Mouse (Mus musculus) cerebellum, postnatal 10 days (tissue): Measurements from ENCODE around the gene Atf1.
A peak's percentile ranks its signal among the peaks of the same experiment; 100 is the strongest.
"Not testable (repeated sequence)": the region's sequence is repeated elsewhere in the genome, so short reads cannot be mapped to it uniquely, and the experiment has no call there.

Experiments
- DNase-seq, 2 experiments: peaks; one replicate each; pipeline ENCODE4 v3.0.0; 2021; ENCODE audit warnings: mixed read lengths in 2 of 2

The Atf1 gene

GRCm38 (mm10) chr15:100263246-100263905, 35.8 kb downstream of the Atf1 start:
- peak; percentile 44 to 52 for DNase-seq

DNA sequence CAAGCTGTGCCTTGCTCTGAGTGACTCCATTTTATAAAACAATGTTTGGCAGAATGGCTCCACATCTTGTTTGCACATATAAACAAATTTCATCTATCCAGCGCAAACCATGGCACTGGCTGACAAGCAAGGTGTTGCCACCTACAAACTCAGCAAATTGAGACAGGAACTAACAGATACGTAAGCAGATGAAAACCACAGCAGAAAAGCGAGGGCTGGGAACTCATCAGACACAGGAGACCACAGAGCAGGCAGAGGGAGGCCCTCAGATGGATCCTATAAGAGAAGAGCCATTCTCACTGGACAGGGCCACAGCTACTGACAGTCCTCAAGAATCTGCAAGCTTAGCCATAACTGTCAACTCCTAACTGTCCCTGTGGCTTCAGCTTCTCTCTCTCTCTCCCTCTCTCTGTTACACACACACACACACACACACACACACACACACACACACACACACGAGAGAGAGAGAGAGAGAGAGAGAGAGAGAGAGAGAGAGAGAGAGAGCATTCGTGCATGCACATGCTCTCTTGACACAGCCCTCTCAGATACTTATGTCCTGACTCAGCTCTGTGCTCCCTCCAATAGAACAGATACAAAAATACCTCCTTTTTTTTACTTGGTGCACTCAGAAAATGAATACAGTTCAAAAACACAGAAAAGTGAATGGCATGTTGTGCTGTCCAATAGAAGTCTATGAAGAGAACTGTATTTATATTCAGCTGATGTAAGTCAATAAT, 38.1 kb downstream of the Atf1 start:
- DNase-seq = no peak

GRCm38 (mm10) chr15:100268916-100269315, 41.3 kb downstream of the Atf1 start:
- DNase-seq = no peak

- DNase-seq = no peak
These were observed 42.2 kb downstream of the Atf1 start for GRCm38 (mm10) chr15:100269776-100270175.

DNA sequence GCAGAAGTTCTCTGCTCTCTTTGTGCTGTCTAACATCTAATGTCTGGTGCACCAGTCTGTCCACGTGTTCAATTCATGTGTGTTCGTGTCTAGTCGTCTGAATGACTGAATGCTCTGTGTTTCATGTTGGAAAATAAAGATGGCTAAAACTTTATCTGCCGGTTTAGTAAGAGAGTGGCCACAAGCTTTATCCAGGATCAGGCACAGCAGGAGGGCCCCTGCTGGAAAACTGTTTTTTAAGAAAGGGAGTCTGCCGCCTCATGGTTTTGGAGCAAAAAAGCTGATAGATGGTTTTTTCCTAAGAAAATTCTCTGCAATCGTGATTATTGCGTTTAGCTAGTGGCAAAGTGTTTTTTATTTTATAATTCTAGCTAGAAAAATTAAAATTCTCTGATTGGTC, 43.0 kb downstream of the Atf1 start:
- DNase-seq = not testable (repeated sequence)

- no peak for DNase-seq
These were observed 43.8 kb downstream of the Atf1 start for GRCm38 (mm10) chr15:100271411-100271810.

GRCm38 (mm10) chr15:100273791-100274308, 46.2 kb downstream of the Atf1 start:
- not testable (repeated sequence) for DNase-seq

- no peak for DNase-seq
These were observed 47.4 kb downstream of the Atf1 start for GRCm38 (mm10) chr15:100274790-100275559.

DNA sequence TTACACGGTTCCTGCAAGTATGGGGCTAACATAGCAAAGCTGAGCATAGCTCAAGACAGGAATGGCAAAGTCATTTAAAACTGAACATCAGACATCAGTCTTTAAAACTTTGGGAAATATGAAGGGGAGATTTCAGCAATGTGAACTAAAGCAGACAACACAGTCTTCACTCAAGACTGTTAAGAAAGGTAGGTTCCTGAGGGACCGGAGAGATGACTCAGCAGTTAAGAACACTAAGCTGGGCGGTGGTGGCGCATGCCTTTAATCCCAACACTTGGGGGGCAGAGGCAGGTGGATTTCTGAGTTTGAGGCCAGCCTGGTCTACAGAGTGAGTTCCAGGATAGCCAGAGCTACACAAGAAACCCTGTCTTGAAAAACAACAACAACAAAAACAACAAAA, 48.8 kb downstream of the Atf1 start:
- DNase-seq = no peak

GRCm38 (mm10) chr15:100277586-100277985, 50.0 kb downstream of the Atf1 start:
- DNase-seq = no peak

GRCm38 (mm10) chr15:100280626-100281025, 53.0 kb downstream of the Atf1 start, which contains the start of gene Tmprss12:
Gene Tmprss12, plus strand, starts transcription at chr15:100280837.
- no peak for DNase-seq

DNA sequence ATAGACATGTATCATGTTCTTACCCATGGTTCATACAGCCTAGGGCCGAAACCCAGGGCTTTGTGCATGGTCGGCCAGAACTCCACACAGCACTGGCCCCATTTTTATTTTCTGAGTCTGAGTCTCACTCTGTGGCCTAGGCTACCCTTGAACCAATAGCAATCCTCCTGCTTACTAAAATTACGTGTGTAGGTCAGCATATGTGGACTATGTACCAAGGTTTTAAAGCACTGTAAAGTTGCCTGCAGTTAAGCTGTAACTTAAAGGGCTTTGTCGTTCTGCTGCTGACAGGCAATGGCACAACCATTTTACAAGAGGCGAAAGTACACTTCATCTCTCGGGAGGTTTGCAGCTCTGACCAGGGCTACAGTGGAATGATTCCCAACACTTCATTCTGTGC, 61.4 kb downstream of the Atf1 start:
- DNase-seq = no peak

DNA sequence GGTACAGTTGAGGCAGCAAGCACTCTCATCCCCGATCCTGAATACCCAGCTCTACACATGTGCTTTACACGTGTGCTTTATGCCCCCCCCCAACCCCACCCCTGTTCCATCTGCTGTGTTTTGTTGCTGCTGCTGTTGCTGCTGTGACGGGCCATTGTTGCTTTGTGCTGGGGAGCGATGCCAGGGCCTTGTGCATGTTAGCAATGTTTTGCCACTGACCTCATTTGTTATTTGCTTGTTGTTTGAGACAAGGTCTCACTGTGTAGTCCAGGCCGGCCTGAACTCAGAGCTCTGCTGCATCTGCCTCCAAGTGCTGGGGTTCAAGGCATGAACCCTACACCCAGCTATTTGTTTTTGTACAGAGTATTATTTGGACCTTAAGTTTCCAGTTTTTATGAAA, 63.2 kb downstream of the Atf1 start:
- no peak for DNase-seq

- DNase-seq = no peak
These were observed 64.7 kb downstream of the Atf1 start for GRCm38 (mm10) chr15:100292326-100292725.

GRCm38 (mm10) chr15:100297856-100298255, 70.2 kb downstream of the Atf1 start:
- DNase-seq = no peak

DNA sequence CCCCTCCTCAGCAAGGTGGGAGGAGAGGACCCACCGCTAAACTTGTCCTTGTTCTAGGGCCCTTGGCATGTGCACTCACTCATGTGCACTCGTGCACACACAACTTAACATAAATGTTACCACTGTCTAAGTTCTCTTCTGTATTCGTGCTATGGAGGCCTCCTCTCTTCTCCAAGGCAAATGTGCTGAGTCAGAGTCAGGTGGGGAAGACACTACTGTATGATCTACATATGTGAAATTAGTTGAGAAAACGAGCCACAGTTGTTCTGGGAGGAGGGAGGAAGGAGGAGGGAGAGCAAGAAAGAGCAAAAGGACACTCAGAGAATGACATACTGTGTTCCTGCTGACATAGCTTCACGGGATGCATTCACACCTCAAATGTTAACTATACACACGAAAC, 72.9 kb downstream of the Atf1 start:
- DNase-seq = no peak

- no peak for DNase-seq
These were observed 73.9 kb downstream of the Atf1 start for GRCm38 (mm10) chr15:100301556-100301955.

- no peak for DNase-seq
These were observed 75.9 kb downstream of the Atf1 start for GRCm38 (mm10) chr15:100303428-100304018.

DNA sequence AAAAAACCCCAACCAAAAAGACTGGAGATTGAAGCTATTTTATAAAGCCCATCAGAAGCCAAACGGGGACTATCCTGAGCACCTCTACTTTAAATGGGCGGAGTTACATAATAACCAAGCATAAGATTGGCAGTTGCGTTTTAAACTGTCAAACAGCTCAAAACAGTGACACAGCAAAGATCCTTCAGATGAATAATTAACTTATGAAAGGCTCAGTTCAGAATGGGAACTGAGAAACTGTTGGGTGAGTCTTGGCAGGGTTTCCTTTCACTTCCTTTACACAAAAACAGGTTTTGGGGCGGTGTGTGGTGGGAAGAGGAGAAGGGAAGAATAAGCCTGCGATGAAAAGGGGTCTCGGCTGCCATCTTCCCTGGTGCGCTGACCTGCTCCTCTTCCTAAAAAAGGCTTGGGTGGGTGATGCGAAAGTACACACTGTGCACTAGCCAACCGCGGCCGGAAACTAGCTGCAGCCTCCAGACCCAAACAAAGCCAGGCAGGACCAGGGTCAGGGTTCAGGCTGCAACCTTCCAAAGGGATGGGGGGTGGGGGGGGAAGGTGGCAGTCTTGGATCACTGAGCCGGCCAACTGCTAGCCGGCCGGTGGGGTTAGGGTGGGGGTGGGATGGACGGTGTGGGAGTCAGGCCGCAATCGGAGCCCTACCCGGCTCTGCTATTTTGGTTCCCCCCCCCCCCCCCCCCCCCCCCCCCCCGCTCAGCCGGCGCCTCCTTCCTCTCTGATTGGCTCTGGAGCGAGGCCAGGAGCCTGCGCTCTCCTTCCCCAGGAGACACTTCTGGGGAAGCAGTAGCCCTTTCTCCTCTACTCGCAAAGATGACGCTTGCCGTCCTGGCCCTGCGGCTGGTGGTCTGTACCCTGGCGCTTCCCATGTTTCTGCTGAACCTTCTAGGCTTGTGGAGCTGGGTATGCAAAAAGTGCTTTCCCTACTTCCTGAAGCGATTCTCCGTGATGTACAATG, 76.7 kb downstream of the Atf1 start, which contains the start of gene Mettl7a1:
Gene Mettl7a1, plus strand, starts transcription at position 122 of the 973 bp plus-strand sequence.
- peak; percentile 90 to 92 for DNase-seq

- DNase-seq = no peak
These were observed 78.6 kb downstream of the Atf1 start for GRCm38 (mm10) chr15:100306201-100306600.

DNA sequence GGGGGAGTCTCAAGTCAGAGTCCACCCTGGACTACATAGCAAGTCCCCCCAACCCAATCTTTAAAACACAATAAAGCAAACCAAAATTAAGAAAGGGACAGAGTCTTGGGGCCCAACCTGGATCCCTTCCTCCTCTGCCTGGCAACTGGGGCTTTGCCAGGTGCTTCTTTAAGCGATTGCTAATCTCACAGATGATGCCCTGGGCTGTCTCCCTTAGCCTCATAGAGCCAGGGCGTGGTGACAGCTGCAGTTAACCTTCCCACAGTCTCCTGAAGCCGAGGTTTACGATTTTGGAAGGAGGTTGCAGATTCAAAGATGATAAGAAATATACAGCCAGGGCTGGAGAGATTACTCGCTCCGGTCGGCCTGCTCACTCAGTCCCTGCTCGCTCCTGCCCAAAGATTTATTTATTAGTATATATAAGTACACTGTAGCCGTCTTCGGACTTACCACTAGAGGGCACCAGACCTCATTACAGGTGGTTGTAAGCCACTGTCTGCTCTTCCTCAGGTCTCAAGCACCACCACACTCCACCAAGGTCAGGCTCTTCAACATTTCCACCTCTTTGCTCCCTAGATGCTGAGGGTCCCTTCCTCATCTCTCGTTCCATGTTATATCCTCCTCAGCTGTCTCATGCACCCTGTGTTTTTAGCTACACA, 79.9 kb downstream of the Atf1 start:
- DNase-seq = peak; percentile 57 to 73
